Mouse (Mus musculus): Measurements from ENCODE around the gene Apoe. TPM values are rescaled to one million over a fixed set of nuclear protein-coding genes. Genes with fewer than 3 reads are reported as not detected.

Gene Apoe
- total and polyA plus RNA-seq, 3 experiments = 33.3 to 61.4 TPM; not detected in 1

DNA sequence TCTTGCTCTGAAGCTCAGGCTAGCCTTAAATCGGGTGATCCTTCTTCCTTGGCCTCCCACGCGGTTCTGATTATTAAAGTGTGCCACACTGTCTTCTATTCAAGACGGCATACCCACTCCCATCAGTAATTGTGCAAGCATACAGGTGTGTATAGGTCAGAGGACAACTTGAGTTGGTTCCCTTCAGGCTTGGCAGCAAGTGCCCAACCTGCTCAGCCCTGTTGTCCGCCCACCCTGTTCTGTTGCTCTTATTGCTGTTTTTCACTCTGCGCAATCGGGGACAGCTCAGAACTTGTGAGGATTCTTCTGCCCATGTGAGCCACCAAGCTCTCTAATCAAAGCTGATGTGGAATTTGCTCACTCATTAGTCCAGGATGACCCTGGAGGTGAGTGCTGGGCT lies 6.3 kb upstream of the Apoe start:
- H3K27ac ChIP-seq (ENCODE audit: control insufficient read depth, low read depth, low read length) = no peak overlapping the region
- H3K27me3 ChIP-seq (ENCODE audit: control insufficient read depth in 1 of 2, insufficient read depth in 2 of 2, low read length in 2 of 2) = no peaks in the 10 kb centered on the region
- H3K36me3 ChIP-seq (ENCODE audit: control insufficient read depth in 1 of 2, insufficient read depth in 2 of 2, low read length in 2 of 2) = peaks cover 11 to 13% of the 10 kb centered on the region in 2 experiments
- TF ChIP-seq E2F4 (IDR thresholded peaks at IDR 0.05; ENCODE audit: borderline replicate concordance, low read depth, low read length) (no peak), GABPA (IDR thresholded peaks at IDR 0.05; ENCODE audit: low read depth, low read length) (no peak), USF1 (IDR thresholded peaks at IDR 0.05; ENCODE audit: low read depth, low read length) (no peak), RAD21 (IDR thresholded peaks at IDR 0.05; ENCODE audit: low read depth, low read length) (no peak), GATA1 (IDR thresholded peaks at IDR 0.05; ENCODE audit: low read depth, low read length) (no peak), MAFK (IDR thresholded peaks at IDR 0.05; ENCODE audit: borderline replicate concordance, low read depth, low read length) (no peak), SMC3 (IDR thresholded peaks at IDR 0.05; ENCODE audit: low read depth, low read length) (no peak), TAL1 (IDR thresholded peaks at IDR 0.05; ENCODE audit: low read length) (no peak), KAT2A (conservative IDR thresholded peaks at IDR 0.05; ENCODE audit: low read depth, low read length) (no peak), MEF2A (IDR thresholded peaks at IDR 0.05; ENCODE audit: extremely low read depth, insufficient replicate concordance, low read depth, low read length, poor library complexity, severe bottlenecking) (no peak), CHD2 (IDR thresholded peaks at IDR 0.05; ENCODE audit: low read length) (no peak), NELFE (IDR thresholded peaks at IDR 0.05; ENCODE audit: low read depth, low read length) (no peak), MXI1 (IDR thresholded peaks at IDR 0.05; ENCODE audit: low read depth, low read length) (no peak)
- no peak overlapping the region for H3K9ac ChIP-seq (ENCODE audit: control insufficient read depth, low read depth, low read length, poor library complexity, severe bottlenecking)
- no peaks in the 10 kb centered on the region; the same call in 1 of the 2 replicates for H3K79me2 ChIP-seq (ENCODE audit: control insufficient read depth, insufficient read depth, low read length, poor library complexity)
- H3K4me3 ChIP-seq (ENCODE audit: control insufficient read depth in 1 of 2, insufficient read depth in 1 of 2, low read depth in 2 of 2, low read length in 2 of 2) = no peak overlapping the region
- H3K4me1 ChIP-seq (ENCODE audit: control insufficient read depth in 1 of 2, insufficient read depth in 2 of 2, low read length in 2 of 2) = peaks cover 0 to 18% of the 10 kb centered on the region in 2 experiments; a peak in 2 of 4 replicates
- no peaks in the 10 kb centered on the region for H3K9me3 ChIP-seq (replicated peaks; ENCODE audit: insufficient read depth, low read length)
- no peak for DNase-seq (ENCODE audit: low read depth, low spot score)

DNA sequence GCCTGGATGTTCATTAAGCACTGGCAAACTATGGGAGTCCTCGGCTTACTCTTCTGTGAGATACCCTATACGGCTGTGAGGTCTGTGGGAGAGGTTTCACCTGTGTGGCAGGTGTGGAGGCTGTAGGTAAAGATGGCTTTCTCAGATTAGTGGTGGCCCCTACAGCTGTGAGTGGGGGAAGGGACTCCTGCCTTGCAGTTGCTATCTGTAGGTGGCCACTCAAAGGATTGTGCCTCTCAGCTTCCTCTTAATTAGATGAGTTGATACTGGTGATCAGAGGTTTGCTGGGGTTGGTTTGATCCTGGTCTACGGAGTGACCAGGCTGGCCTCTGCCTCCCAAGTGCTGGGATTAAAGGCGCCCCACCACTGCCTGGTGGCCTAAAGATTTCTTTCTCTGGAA lies 5.5 kb upstream of the Apoe start:
- no peaks in the 10 kb centered on the region for H3K9me3 ChIP-seq (replicated peaks; ENCODE audit: insufficient read depth, low read length)
- TF ChIP-seq MYC (IDR thresholded peaks at IDR 0.05; ENCODE audit: low read depth, low read length) (no peak), ZC3H11A (IDR thresholded peaks at IDR 0.05; ENCODE audit: low read depth, low read length) (no peak), TCF12 (IDR thresholded peaks at IDR 0.05; ENCODE audit: low read depth, low read length) (peak; percentile 63; the same call in 1 of the 2 replicates), ETS1 (IDR thresholded peaks at IDR 0.05; ENCODE audit: low read depth, low read length) (0 out of 2 replicates have a peak, but pooled peaks have one; percentile 11), NRF1 (IDR thresholded peaks at IDR 0.05; ENCODE audit: insufficient read depth, low read depth, low read length, poor library complexity, severe bottlenecking) (no peak), CHD1 (IDR thresholded peaks at IDR 0.05; ENCODE audit: low read depth, low read length) (no peak), TBP (IDR thresholded peaks at IDR 0.05; ENCODE audit: low read depth, low read length) (0 out of 2 replicates have a peak, but pooled peaks have one; percentile 19), POLR2AphosphoS2 (IDR thresholded peaks at IDR 0.05; ENCODE audit: low read length) (no peak), EP300 (IDR thresholded peaks at IDR 0.05; ENCODE audit: low read depth in 1 of 2, low read length in 2 of 2) (peak; percentile 15 to 53; a peak in 1 of 4 replicates), UBTF (IDR thresholded peaks at IDR 0.05; ENCODE audit: borderline replicate concordance, insufficient read depth, low read depth, low read length) (no peak), CTCF (IDR thresholded peaks at IDR 0.05 in 2 of 3, conservative IDR thresholded peaks at IDR 0.05 in 1 of 3; ENCODE audit: control insufficient read depth in 1 of 3, insufficient read depth in 1 of 3, low read depth in 2 of 3, low read length in 3 of 3, poor library complexity in 1 of 3, severe bottlenecking in 1 of 3) (no peak)

More for the DNA sequence above, 5.5 kb upstream of the Apoe start:
- Histone ChIP-seq H3K4me1 (ENCODE audit: control insufficient read depth in 1 of 2, insufficient read depth in 2 of 2, low read length in 2 of 2) (peaks cover 0 to 22% of the 10 kb centered on the region in 2 experiments; a peak in 2 of 4 replicates), H3K79me2 (ENCODE audit: control insufficient read depth, insufficient read depth, low read length, poor library complexity) (no peaks in the 10 kb centered on the region; the same call in 1 of the 2 replicates), H3K27ac (ENCODE audit: control insufficient read depth, low read depth, low read length) (no peak overlapping the region), H3K36me3 (ENCODE audit: control insufficient read depth in 1 of 2, insufficient read depth in 2 of 2, low read length in 2 of 2) (peaks cover 13 to 16% of the 10 kb centered on the region in 2 experiments), H3K4me3 (ENCODE audit: control insufficient read depth in 1 of 2, insufficient read depth in 1 of 2, low read depth in 2 of 2, low read length in 2 of 2) (no peak overlapping the region), H3K27me3 (ENCODE audit: control insufficient read depth in 1 of 2, insufficient read depth in 2 of 2, low read length in 2 of 2) (no peaks in the 10 kb centered on the region), H3K9ac (ENCODE audit: control insufficient read depth, low read depth, low read length, poor library complexity, severe bottlenecking) (no peak overlapping the region)
- no peak for DNase-seq (ENCODE audit: low read depth, low spot score)

All from MEL (cell line).